Mouse (Mus musculus) limb, embryonic 10.5 days (tissue): Measurements from ENCODE around the gene Gp1bb. TPM values are rescaled to one million over a fixed set of nuclear protein-coding genes. Genes with fewer than 3 reads are reported as not detected.

Source experiments
- DNase-seq: peaks from one replicate; pipeline ENCODE4 v3.0.0-alpha.2; 2017; ENCODE audit warnings: low spot score
- H3K27ac ChIP-seq: fragments of 300-500 bp; sonication (generic); 2 replicates; pipeline ENCODE4 v1.5.1; 2016; ENCODE audit warnings: mild to moderate bottlenecking
- H3K27me3 ChIP-seq: fragments of 300-500 bp; sonication (generic); 2 replicates; pipeline ENCODE4 v1.6.1; 2016; ENCODE audit warnings: low read depth, mild to moderate bottlenecking; ENCODE audit not compliant: poor library complexity, severe bottlenecking
- H3K36me3 ChIP-seq: fragments of 300-500 bp; sonication (generic); 2 replicates; pipeline ENCODE4 v1.6.1; 2016; ENCODE audit warnings: mild to moderate bottlenecking, moderate library complexity
- H3K4me1 ChIP-seq: fragments of 300-500 bp; sonication (generic); 2 replicates; pipeline ENCODE4 v1.6.1; 2016
- H3K4me3 ChIP-seq: fragments of 300-500 bp; sonication (generic); 2 replicates; pipeline ENCODE4 v1.5.1; 2016; ENCODE audit warnings: mild to moderate bottlenecking, moderate library complexity
- H3K9me3 ChIP-seq: fragments of 300-500 bp; sonication (generic); replicated peaks from 2 replicates; pipeline ENCODE4 v1.6.1; 2016; ENCODE audit warnings: mild to moderate bottlenecking
- WGBS: fragments of 180-500 bp; shearing (Covaris S2); methylation state at CpG from one replicate; pipeline ENCODE4 v1.1.7; 2016; 5-methylcytosine and 5-hydroxymethylcytosine counted together
- polyA plus RNA-seq: library from polyadenylated mRNA; unstranded; fragments of >200 nt; fragmentation: Nextera tagmentation; extraction: Ambion mirVana; gene quantifications from 2 replicates; pipeline ENCODE4 v1.2.1, GENCODE M21; 2016

The Gp1bb gene
- polyA plus RNA-seq = 1.8 and 2.8 TPM in 2 replicates

DNA sequence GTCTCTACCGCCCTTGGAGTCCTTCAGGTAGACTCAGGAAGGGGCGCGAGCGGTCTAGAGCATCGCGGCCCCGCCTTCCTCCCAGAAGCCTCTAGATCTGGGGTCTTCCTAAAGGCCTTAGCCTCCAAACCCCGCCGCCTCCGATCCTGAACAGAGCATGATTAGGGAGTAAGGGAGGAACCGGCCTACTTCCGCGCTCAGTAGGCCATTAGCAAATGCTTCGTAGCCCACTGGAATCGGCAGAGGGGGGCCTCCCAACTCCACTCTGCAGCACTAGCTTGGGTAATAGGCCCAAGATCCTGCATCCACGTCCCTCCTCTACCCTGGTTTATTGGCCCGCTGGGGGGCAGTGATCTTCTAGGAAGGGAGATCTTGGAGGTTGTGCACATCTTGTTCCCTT, at the start of gene Gp1bb:
TSS of gene Gp1bb (minus strand) at position 385 of the 400 bp plus-strand sequence.
- peaks cover 100% of the 10 kb centered on the region for H3K27me3 ChIP-seq
- WGBS = 2% methylated on average over 17 of the region's 17 CpGs
- H3K4me3 ChIP-seq = peak within 1 kb of the TSS; percentile 54
- H3K27ac ChIP-seq = no peak within 1 kb of the TSS
- H3K4me1 ChIP-seq = peaks cover 45% of the 10 kb centered on the region
- H3K9me3 ChIP-seq = no peaks in the 10 kb centered on the region
- H3K36me3 ChIP-seq = peaks cover 29% of the 10 kb centered on the region
- DNase-seq = peak; percentile 59

DNA sequence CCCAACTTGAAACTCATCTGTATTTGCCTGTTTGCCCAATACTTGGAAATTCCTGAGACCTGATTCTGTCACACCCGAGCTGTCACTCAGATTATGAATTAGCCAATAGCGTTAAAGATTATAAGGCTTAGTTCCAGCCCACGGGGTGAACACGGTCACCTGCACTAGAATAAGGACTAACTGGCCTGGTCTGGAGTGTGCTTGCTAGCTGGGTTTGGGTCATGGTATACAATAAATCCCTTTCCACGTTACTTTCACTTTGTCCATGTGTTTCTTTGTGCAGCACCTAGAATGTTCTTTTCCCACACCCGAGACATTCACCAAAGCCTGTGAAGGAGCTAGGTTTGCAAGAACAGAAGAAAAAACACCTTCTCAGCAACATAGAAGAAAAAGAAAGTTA, 47.7 kb upstream of the Gp1bb start:
- Histone ChIP-seq H3K27ac (no peak overlapping the region), H3K9me3 (no peaks in the 10 kb centered on the region), H3K4me1 (no peaks in the 10 kb centered on the region), H3K4me3 (no peak overlapping the region), H3K27me3 (no peaks in the 10 kb centered on the region), H3K36me3 (no peaks in the 10 kb centered on the region)
- 82% methylated on average over 6 of the region's 6 CpGs for WGBS
- no peak for DNase-seq

DNA sequence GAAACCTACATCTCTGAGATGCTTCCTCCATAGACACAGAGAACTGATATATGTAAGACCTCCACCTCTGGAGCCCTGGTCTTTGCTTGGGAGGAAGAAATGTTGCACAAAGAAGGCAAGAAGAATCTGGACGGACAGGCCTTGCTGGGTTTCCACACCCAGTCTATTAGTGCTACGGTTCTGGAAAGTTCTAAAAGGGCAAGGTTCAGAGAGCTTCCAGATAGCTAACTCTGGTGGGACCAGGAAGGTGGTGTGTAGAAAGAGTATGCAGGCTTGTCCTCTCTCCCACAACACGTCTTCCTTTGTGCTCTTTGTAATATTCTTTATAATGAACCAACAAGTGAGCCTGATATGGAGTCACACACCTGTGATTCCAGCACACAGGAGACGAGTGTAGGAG, 36.4 kb upstream of the Gp1bb start:
- no peak for DNase-seq
- no peak overlapping the region for H3K4me3 ChIP-seq
- H3K36me3 ChIP-seq = no peaks in the 10 kb centered on the region
- H3K27me3 ChIP-seq = no peaks in the 10 kb centered on the region
- H3K27ac ChIP-seq = no peak overlapping the region
- H3K4me1 ChIP-seq = peaks cover 11% of the 10 kb centered on the region
- no peaks in the 10 kb centered on the region for H3K9me3 ChIP-seq
- 82% methylated on average over 4 of the region's 4 CpGs for WGBS

DNA sequence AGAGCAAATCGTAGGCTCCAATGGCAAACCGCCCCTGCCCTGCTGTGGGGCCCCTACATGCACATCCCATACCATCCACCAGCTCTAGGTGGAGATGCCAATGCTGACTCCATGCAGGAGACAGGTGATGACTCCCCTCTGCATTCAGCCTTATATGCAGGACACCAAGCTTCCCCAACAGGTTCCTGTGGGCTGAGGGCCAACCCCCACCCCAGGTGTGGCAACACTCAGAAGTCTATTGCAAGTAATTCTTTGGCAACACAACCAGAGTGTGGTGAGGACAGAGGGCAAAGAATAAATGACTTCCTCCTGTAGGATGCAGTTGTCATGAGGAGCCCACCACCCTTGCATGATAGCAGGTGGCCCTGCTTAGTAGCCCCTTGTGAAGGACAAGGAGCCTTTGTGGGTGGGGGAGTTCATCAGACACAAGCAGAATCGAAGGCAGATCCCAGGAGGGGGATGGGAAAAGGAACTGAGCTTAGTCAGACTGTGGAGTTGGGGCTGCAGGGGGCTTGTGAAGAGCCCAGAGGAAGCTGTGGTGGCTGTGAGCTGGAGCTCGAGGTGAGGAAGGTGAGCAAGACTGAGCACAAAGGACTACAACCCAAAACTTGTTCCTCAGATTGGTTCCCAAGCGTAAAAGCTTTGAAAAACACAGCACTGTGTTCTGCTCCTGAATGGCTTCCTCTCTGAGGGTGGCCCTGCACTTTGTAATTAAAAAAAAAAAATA, 33.3 kb upstream of the Gp1bb start:
- no peaks in the 10 kb centered on the region for H3K9me3 ChIP-seq
- no peak overlapping the region for H3K4me3 ChIP-seq
- no peak for DNase-seq
- H3K27me3 ChIP-seq = no peaks in the 10 kb centered on the region
- H3K27ac ChIP-seq = peak overlapping the region; percentile 71
- WGBS = 67% methylated on average over 5 of the region's 5 CpGs
- peaks cover 11% of the 10 kb centered on the region for H3K4me1 ChIP-seq
- no peaks in the 10 kb centered on the region for H3K36me3 ChIP-seq

DNA sequence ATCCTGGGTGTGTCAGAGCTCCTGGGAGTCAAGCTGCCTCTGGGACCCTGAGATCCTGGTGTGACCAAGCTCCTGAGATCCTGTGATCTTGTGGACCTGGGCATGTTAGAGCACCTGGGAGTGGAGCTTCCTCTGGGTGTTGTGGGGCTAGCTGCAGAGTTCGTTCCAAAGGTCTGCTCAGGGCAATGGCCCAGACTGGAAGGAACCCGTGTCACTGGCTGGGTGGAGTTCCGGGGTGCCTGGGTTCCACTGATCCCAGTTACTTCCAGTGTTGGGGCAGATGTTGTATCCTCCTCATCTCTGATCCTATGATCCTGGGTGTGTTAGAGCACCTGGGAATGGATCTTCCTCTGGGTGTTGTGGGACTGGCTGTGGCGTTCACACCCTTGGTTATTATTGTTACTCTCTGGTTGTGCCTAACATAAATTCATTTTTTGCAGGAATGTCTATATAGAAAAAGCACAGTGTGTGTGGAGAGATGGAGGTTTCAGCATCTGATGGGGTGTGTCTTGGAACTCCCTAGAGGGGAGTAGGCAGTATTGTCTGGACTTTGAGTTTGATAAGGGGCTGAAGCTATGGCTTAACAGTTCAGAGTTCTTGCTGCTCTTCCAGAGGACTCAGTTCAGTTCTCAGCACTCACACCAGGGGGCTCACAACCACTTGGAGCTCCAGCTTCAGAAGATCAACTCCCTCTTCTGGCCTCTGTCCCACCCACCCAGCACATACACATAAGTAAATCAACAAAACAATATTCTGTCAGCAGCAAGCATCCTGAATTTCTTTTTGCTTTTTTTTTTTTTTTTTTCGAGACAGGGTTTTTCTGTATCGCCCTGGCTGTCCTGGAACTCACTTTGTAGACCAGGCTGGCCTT, 31.3 kb upstream of the Gp1bb start:
- H3K9me3 ChIP-seq = no peaks in the 10 kb centered on the region
- no peaks in the 10 kb centered on the region for H3K36me3 ChIP-seq
- H3K4me3 ChIP-seq = no peak overlapping the region
- H3K4me1 ChIP-seq = peaks cover 11% of the 10 kb centered on the region
- no peaks in the 10 kb centered on the region for H3K27me3 ChIP-seq
- H3K27ac ChIP-seq = no peak overlapping the region
- DNase-seq = no peak
- 90% methylated on average over 6 of the region's 6 CpGs for WGBS

DNA sequence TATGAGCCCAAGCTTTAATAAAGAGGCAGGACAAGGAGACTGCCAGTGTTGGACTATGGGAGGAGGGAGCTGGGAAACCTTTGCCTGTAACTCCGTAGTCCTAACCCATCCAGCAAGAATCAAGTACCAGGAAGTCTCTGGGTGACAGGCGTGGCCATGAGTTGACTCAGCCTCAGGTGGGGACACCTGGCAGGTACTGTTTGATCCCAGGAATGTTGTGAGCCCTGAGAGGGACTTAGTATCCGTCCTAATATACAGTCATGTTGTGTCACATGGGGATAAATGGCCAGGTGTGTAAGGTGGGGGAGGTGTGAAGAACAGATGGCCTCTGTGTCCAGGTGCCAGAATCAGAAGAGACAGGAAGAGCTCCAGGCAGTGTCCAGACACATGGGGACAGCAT, 26.9 kb upstream of the Gp1bb start:
- 64% methylated on average over 3 of the region's 3 CpGs for WGBS
- no peaks in the 10 kb centered on the region for H3K4me1 ChIP-seq
- H3K27me3 ChIP-seq = no peaks in the 10 kb centered on the region
- no peak for DNase-seq
- H3K4me3 ChIP-seq = no peak overlapping the region
- H3K36me3 ChIP-seq = no peaks in the 10 kb centered on the region
- H3K9me3 ChIP-seq = no peaks in the 10 kb centered on the region
- no peak overlapping the region for H3K27ac ChIP-seq

DNA sequence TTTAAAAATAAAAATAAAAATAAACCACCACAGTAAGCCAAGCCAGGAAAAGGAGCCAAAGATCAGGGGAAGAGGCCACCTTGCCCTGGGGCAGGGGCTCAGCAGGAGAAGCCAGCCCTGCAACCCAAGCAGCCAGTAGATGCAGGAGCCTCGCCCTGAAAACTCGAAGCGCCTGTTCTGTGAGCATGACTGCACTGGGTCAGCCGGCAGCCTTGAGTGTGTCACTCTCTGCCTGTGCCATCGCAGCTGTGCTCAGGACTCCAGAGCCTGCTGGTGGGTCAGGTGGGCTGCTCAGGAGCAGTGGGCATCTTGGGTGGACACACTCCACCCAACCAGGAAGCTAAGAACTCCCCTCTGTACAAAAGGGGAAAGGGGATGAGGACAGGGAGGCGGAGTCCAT, 23.1 kb upstream of the Gp1bb start:
- Histone ChIP-seq H3K36me3 (no peaks in the 10 kb centered on the region), H3K4me3 (no peak overlapping the region), H3K27me3 (no peaks in the 10 kb centered on the region), H3K27ac (no peak overlapping the region), H3K4me1 (no peaks in the 10 kb centered on the region), H3K9me3 (no peaks in the 10 kb centered on the region)
- WGBS = 67% methylated on average over 6 of the region's 6 CpGs
- DNase-seq = no peak

DNA sequence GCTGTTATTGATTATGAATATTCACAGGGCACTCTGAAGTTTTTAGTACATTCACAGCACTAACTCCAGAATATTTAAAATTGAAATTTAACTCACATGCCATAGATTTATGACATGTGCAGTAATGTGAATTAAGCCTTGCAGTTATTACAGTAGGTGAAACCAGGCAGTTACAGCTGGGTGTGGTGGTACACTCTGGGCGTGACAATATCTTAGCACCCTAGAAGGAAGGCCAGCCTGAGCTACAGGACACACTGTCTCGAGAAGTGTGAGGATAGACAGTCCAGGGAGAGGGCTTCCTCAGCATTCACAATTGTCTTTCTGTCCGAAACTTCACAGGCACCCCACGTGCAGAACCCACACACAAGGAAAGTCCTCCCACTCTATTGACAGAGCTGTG, 22.3 kb upstream of the Gp1bb start:
- no peak for DNase-seq
- no peaks in the 10 kb centered on the region for H3K4me1 ChIP-seq
- WGBS = 87% methylated on average over 4 of the region's 4 CpGs
- H3K36me3 ChIP-seq = no peaks in the 10 kb centered on the region
- H3K4me3 ChIP-seq = no peak overlapping the region
- H3K27me3 ChIP-seq = no peaks in the 10 kb centered on the region
- H3K27ac ChIP-seq = no peak overlapping the region
- H3K9me3 ChIP-seq = no peaks in the 10 kb centered on the region

DNA sequence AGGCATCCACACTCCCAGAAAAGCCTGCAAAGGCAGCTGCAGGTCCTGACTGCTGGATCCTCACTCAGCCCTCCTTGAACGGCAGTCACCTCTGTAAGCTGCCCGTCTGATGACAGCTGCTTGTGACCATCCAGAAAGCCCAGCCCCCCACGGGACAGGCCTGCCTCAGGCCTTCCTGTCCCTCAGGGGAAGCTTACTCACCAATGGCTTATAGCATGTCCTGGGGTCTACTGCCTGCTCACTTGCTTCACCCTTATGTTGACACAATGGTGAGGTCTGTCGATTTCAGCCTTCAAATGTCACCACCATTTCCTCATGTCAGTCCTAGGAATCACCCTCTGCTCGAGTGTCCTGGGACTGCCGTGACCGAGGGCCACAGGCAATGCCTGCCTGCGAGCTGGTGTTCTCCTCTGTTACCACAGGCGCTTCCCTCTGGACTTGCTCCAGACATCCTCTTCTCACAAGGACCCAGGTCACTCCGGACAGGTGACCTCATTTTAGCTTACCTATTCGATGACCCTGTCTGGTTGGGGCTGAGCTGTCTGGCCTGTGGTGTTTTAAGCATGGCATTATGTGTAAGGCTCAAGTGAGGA, 21.3 kb upstream of the Gp1bb start:
- Histone ChIP-seq H3K36me3 (no peaks in the 10 kb centered on the region), H3K4me1 (no peaks in the 10 kb centered on the region), H3K4me3 (no peak overlapping the region), H3K9me3 (no peaks in the 10 kb centered on the region), H3K27me3 (no peaks in the 10 kb centered on the region), H3K27ac (no peak overlapping the region)
- no peak for DNase-seq
- WGBS = 76% methylated on average over 11 of the region's 11 CpGs

DNA sequence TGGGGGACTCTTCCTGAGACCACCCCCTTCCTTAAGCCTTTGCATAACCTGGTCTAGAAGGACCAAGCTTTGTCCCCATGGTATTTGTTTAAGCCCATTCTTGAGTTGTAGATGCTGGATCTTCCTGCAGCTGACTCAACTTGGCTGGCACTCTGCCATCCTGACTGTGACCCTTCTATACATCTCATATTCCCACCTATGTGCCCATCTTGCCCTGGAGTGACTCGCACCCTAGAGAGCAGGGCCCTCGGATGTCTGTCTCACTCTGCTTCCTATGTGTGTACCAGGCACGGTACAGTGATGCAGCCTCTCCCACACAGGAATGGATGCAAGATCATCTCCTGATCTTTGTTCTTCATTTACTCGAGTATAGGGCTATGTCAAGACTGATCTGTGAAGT, 20.7 kb upstream of the Gp1bb start:
- Histone ChIP-seq H3K27me3 (no peaks in the 10 kb centered on the region), H3K36me3 (no peaks in the 10 kb centered on the region), H3K4me1 (no peaks in the 10 kb centered on the region), H3K4me3 (no peak overlapping the region), H3K27ac (no peak overlapping the region), H3K9me3 (no peaks in the 10 kb centered on the region)
- 83% methylated on average over 4 of the region's 4 CpGs for WGBS
- no peak for DNase-seq

DNA sequence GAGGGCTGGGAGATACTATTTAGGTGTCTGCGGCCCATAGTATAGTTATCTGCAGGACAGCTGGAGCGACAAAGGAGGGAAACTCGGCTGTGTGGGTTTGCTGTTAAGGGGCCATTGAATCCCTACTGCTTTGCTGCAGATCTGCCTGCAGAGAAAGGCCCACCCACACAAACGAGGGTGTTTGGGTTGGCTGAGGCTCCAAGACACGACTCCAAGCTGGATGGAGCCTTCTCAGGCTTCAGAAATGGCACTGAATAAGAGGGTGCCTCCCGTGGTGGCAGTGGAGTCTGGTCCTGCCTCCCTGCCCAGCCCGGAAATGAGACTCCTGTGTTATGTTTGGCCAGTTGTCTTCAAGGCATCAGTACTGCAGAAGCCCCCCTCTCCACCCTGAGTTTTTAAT, 20.1 kb upstream of the Gp1bb start:
- Histone ChIP-seq H3K4me3 (no peak overlapping the region), H3K27me3 (no peaks in the 10 kb centered on the region), H3K9me3 (no peaks in the 10 kb centered on the region), H3K36me3 (no peaks in the 10 kb centered on the region), H3K4me1 (no peaks in the 10 kb centered on the region), H3K27ac (no peak overlapping the region)
- DNase-seq = no peak
- 59% methylated on average over 7 of the region's 7 CpGs for WGBS

DNA sequence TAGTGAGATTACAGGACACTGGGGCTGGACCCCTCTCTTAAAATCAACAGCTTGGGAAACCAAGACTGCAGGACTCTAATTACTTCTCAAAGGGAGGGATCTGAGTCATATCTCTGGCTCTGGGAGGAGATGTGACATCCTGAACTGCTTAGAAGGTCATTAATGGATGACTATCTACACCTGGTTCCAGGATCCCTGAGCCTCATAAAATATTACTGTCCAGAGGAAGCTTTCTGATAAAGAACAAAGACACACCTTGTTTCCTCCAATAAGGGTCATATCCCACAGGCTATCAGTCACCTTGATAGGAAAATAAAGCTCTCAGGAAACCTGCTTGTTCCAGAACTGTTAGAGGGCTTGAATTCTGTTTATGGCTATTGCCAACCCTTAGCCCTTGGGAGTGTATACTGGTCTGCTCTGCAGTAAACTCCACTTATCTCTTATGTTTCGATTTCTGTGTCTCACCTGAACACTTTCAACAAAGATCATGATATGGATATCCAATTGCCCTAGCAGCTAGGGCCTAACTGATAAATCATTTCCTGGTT, 17.3 kb upstream of the Gp1bb start:
- Histone ChIP-seq H3K4me3 (no peak overlapping the region), H3K4me1 (no peaks in the 10 kb centered on the region), H3K9me3 (no peaks in the 10 kb centered on the region), H3K36me3 (no peaks in the 10 kb centered on the region), H3K27me3 (no peaks in the 10 kb centered on the region), H3K27ac (no peak overlapping the region)
- no peak for DNase-seq
- WGBS = 86% methylated on average over 1 of the region's 1 CpGs

DNA sequence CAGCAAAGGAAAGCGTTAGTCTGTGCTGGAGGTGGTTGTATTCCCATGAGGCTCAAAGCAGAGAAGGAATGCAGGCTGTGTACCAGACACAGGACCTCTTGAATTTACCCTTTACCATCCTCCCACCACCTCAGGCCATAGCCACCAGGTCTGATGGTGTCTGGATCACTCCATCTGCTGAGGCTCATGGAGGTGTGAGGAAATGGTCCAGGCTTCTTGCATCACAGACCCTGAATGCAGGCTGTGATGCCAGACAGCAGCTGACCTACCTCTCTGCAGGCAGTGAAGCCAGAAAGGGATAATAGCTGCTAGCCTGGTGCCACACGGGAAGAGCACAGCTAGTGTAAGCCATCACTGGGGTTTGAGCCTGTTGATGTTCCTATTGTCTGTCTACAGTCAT, 16.2 kb upstream of the Gp1bb start:
- no peak overlapping the region for H3K27ac ChIP-seq
- H3K36me3 ChIP-seq = no peaks in the 10 kb centered on the region
- H3K4me1 ChIP-seq = no peaks in the 10 kb centered on the region
- H3K4me3 ChIP-seq = no peak overlapping the region
- no peaks in the 10 kb centered on the region for H3K27me3 ChIP-seq
- WGBS = 68% methylated on average over 2 of the region's 2 CpGs
- no peak for DNase-seq
- H3K9me3 ChIP-seq = no peaks in the 10 kb centered on the region
